Mouse (Mus musculus) kidney, postnatal 0 days (tissue): Measurements from ENCODE around the gene Hist1h2ah. TPM values are rescaled to one million over a fixed set of nuclear protein-coding genes. Genes with fewer than 3 reads are reported as not detected.
"Not testable (repeated sequence)": the region's sequence is repeated elsewhere in the genome, so short reads cannot be mapped to it uniquely, and the experiment has no call there.

ENCODE experiments used
- ATAC-seq: fragments of 200-750 bp; cut with Nextera tagmentation; replicated peaks from 2 replicates; pipeline ENCODE4 v1.8.0; 2017; ENCODE audit warnings: low read depth, moderate number of reproducible peaks, moderate TSS enrichment, moderate library complexity; ENCODE audit not compliant: low FRiP score
- DNase-seq: peaks from one replicate; pipeline ENCODE4 v3.0.0-alpha.2; 2016; ENCODE audit warnings: low spot score
- H3K27ac ChIP-seq: fragments of 300-500 bp; sonication (generic); 2 replicates; pipeline ENCODE4 v1.5.1; 2014; ENCODE audit warnings: mild to moderate bottlenecking
- H3K27me3 ChIP-seq: fragments of 300-500 bp; sonication (generic); 2 replicates; pipeline ENCODE4 v1.6.1; 2014; ENCODE audit warnings: low read length, mixed read lengths; ENCODE audit not compliant: insufficient read depth
- H3K36me3 ChIP-seq: fragments of 300-500 bp; sonication (generic); 2 replicates; pipeline ENCODE4 v1.6.1; 2014; ENCODE audit warnings: low read length, mixed read lengths; ENCODE audit not compliant: insufficient read depth
- H3K4me1 ChIP-seq: fragments of 300-500 bp; sonication (generic); replicated peaks from 2 replicates; pipeline ENCODE4 v1.6.1; 2014; ENCODE audit warnings: antibody characterized with exemption, low read length, mixed read lengths; ENCODE audit not compliant: insufficient read depth
- H3K4me2 ChIP-seq: fragments of 300-500 bp; sonication (generic); 2 replicates; pipeline ENCODE4 v1.6.1; 2014; ENCODE audit warnings: mild to moderate bottlenecking, low read length, moderate library complexity, mixed read lengths
- H3K4me3 ChIP-seq: fragments of 300-500 bp; sonication (generic); replicated peaks from 2 replicates; pipeline ENCODE4 v1.5.1; 2014; ENCODE audit warnings: low read depth, low read length
- H3K9ac ChIP-seq: fragments of 300-500 bp; sonication (generic); 2 replicates; pipeline ENCODE4 v1.6.1; 2014; ENCODE audit warnings: low read depth, low read length
- H3K9me3 ChIP-seq: fragments of 300-500 bp; sonication (generic); replicated peaks from 2 replicates; pipeline ENCODE4 v1.6.1; 2016; ENCODE audit warnings: low read length, inconsistent platforms, mixed read lengths
- CTCF ChIP-seq: IDR thresholded peaks from 2 replicates; pipeline ENCODE4 v1.5.1; 2016; ENCODE audit warnings: antibody characterized with exemption, low read depth, mild to moderate bottlenecking, moderate library complexity
- WGBS: fragments of 180-500 bp; shearing (Covaris S2); extraction: QIAGEN DNeasy Blood & Tissue Kit; methylation state at CpG from one replicate; pipeline ENCODE4 v1.1.7; 2014; 5-methylcytosine and 5-hydroxymethylcytosine counted together
- polyA plus RNA-seq: library from polyadenylated mRNA; unstranded; fragments of >200 nt; fragmentation: Nextera tagmentation; extraction: Ambion mirVana; gene quantifications from 2 replicates; pipeline ENCODE4 v1.2.1, GENCODE M21; 2015

Hist1h2ah gene
- polyA plus RNA-seq = 4.0 and 4.5 TPM in 2 replicates

DNA sequence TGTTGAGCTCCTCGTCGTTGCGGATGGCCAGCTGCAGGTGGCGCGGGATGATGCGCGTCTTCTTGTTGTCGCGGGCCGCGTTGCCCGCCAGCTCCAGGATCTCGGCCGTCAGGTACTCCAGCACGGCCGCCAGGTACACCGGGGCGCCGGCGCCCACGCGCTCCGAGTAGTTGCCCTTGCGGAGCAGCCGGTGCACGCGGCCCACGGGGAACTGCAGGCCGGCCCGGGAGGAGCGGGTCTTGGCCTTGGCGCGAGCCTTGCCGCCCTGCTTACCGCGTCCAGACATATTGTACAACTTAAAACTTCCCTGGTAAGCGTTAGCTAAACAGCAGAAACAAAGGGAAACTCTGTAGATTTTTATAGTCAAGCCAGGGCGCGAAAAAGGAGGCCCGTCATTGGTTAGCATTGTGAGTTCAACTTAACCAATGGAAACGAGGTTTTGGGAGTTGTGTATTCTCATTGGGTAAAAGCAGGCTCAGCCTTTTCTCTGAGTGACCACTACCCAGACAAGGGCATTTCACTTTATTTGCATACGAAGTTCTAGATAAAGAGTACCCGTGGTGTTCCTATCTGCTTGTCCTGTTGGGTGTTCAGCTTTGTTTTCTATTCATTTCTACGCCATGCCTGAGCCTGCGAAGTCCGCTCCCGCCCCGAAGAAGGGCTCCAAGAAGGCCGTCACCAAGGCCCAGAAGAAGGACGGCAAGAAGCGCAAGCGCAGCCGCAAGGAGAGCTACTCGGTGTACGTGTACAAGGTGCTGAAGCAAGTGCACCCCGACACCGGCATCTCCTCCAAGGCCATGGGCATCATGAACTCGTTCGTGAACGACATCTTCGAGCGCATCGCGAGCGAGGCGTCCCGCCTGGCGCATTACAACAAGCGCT lies at the start of gene Hist1h2ah, which contains the start of gene Hist1h2bk:
TSS of gene Hist1h2ah (minus strand) at position 302 of the 882 bp plus-strand sequence.
TSS of gene Hist1h2bk (plus strand) at position 604 of the 882 bp plus-strand sequence.
- peak; percentile 99 for DNase-seq
- H3K4me1 ChIP-seq = not testable (repeated sequence)

DNA sequence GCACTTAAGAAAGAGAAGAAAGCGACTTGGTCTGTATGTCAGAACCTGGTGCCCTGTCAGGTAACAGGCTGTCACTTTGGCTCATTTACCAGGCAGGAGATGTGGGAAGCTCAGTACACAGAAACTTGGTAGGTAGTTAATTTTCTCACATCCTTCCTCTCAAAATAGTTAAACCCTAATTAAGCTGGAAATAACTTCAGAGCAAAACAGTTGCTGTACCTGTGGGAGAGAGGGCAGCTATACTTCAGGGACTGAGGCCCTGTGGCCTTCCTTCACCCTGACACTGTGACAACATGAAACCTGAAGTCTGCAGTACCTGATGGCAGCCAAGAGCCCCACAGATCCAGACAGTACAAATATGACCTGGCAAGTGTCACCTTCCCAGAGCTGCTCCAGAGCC lies 48.8 kb upstream of the Hist1h2ah start, which contains the start of gene Vmn1r188:
TSS of gene Vmn1r188 (plus strand) at position 301 of the 400 bp plus-strand sequence.
- not testable (repeated sequence) for H3K4me3 ChIP-seq, H3K4me2 ChIP-seq, H3K27ac ChIP-seq, H3K27me3 ChIP-seq, H3K9me3 ChIP-seq, H3K4me1 ChIP-seq, H3K9ac ChIP-seq, ATAC-seq, H3K36me3 ChIP-seq, DNase-seq
- 88% methylated on average over 1 of the region's 1 CpGs for WGBS

More for the DNA sequence above, at the start of gene Hist1h2ah, which contains the start of gene Hist1h2bk:
- peak within 1 kb of the TSS; percentile 64 for H3K4me2 ChIP-seq
- ATAC-seq = peak; percentile 96
- WGBS = 0% methylated on average over 22 of the region's 69 CpGs
- not testable (repeated sequence) for H3K36me3 ChIP-seq, H3K27me3 ChIP-seq, H3K9me3 ChIP-seq
- peak within 1 kb of the TSS; percentile 36 for H3K9ac ChIP-seq
- H3K4me3 ChIP-seq = peak within 1 kb of the TSS; percentile 37
- peak within 1 kb of the TSS; percentile 75 for H3K27ac ChIP-seq

DNA sequence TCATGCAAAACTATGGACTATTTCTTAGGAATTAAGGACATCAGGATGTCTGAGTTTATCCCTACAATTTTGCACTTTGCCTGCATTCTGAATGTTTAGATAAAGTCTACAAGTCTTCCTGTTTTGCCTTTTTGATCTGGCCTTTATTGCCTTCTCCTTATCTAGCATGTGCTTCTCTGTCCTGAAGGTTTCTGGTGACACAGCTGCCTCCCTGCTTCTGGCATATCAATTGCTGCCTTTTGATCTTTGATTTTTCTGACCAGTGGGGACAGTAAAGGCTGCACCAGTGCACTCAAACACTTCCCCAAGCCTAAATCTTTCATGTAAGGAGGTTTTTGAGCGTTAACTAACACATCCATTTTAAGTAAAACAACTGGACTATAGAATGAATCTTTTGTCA lies 28.1 kb upstream of the Hist1h2ah start:
- H3K27ac ChIP-seq = no peak overlapping the region
- no peak overlapping the region for H3K4me3 ChIP-seq
- no peaks in the 10 kb centered on the region for H3K9me3 ChIP-seq
- no peak overlapping the region for H3K4me2 ChIP-seq
- TF ChIP-seq CTCF = no peak
- no peak for DNase-seq
- H3K4me1 ChIP-seq = no peaks in the 10 kb centered on the region
- no peak for ATAC-seq
- WGBS = 52% methylated on average over 1 of the region's 1 CpGs
- no peaks in the 10 kb centered on the region for H3K27me3 ChIP-seq
- no peaks in the 10 kb centered on the region for H3K36me3 ChIP-seq
- no peak overlapping the region for H3K9ac ChIP-seq

DNA sequence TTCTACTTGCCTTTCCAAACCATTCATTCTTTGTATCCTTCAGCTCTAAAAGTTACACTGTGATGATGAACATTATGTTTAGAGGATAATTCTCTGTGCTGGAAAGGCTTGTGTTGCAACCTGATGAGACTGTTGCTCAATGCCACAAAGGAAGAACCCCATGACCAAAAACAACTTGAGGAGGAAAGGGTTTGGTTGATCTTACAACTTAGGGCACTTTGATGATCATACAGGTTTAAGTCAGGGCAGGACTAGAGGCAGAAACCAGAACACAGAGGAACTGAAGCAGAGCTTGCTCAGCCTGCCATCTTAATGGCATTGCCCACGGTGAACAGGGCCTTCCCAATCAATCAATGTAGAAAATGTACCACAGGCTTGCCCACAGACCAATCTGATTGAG lies 26.1 kb upstream of the Hist1h2ah start:
- ATAC-seq (no peak), DNase-seq (no peak)
- 62% methylated on average over 1 of the region's 1 CpGs for WGBS
- H3K9ac ChIP-seq = no peak overlapping the region
- no peaks in the 10 kb centered on the region for H3K9me3 ChIP-seq
- no peak overlapping the region for H3K4me2 ChIP-seq
- H3K4me3 ChIP-seq = no peak overlapping the region
- H3K27ac ChIP-seq = no peak overlapping the region
- no peak for TF ChIP-seq CTCF
- no peaks in the 10 kb centered on the region for H3K27me3 ChIP-seq
- H3K36me3 ChIP-seq = no peaks in the 10 kb centered on the region
- H3K4me1 ChIP-seq = no peaks in the 10 kb centered on the region

DNA sequence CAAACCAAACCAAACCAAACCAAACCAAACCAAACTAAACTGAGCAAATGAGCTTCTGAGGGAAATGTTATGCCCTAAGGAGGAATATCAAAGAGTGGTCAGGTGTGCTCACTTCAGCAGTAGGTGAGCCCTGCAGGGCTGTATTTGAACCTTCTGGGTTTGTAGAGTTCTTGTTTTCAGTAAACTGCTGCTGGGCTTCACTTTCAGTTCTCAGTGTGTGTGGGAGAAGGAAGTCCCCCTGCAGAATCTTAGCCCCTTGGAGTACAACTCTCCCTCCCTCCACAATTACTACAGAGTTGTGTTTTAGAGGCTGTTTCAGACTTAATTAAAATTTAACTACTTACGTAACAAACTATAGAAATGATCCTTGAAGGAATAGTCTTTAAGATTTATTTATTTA lies 18.4 kb upstream of the Hist1h2ah start:
- Histone ChIP-seq H3K9ac (no peak overlapping the region), H3K27ac (no peak overlapping the region), H3K4me1 (no peaks in the 10 kb centered on the region), H3K27me3 (no peaks in the 10 kb centered on the region), H3K9me3 (no peaks in the 10 kb centered on the region), H3K4me3 (no peak overlapping the region), H3K4me2 (no peak overlapping the region), H3K36me3 (no peaks in the 10 kb centered on the region)
- no peak for TF ChIP-seq CTCF
- DNase-seq (no peak), ATAC-seq (no peak)
- 94% methylated on average over 1 of the region's 1 CpGs for WGBS

DNA sequence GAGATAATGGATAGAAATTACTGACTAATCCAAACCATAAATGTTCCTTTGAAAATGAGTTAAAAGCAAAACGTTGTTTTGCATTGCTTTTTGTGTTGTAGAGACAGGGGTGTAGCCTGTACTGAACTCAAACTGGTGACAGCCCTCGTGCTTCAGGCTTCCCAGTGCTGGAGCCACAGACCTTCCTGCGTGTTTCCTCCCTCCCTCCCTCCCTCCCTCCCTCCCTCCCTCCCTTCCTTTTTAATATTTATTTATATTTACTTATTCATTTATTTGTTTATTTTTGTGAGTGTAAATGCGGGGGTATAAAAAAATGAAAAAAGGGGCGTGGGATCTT lies 16.1 kb upstream of the Hist1h2ah start:
- Histone ChIP-seq H3K4me3 (peak overlapping the region; percentile 52), H3K4me2 (peak overlapping the region; percentile 67), H3K4me1 (no peaks in the 10 kb centered on the region), H3K27ac (peak overlapping the region; percentile 82), H3K27me3 (no peaks in the 10 kb centered on the region), H3K36me3 (no peaks in the 10 kb centered on the region), H3K9ac (peak overlapping the region; percentile 60), H3K9me3 (no peaks in the 10 kb centered on the region)
- ATAC-seq (no peak), DNase-seq (peak; percentile 40)
- TF ChIP-seq CTCF = no peak
- 14% methylated on average over 5 of the region's 5 CpGs for WGBS
